ENCODE assay signal across 9 mouse cellular contexts in the genomic region with DNA sequence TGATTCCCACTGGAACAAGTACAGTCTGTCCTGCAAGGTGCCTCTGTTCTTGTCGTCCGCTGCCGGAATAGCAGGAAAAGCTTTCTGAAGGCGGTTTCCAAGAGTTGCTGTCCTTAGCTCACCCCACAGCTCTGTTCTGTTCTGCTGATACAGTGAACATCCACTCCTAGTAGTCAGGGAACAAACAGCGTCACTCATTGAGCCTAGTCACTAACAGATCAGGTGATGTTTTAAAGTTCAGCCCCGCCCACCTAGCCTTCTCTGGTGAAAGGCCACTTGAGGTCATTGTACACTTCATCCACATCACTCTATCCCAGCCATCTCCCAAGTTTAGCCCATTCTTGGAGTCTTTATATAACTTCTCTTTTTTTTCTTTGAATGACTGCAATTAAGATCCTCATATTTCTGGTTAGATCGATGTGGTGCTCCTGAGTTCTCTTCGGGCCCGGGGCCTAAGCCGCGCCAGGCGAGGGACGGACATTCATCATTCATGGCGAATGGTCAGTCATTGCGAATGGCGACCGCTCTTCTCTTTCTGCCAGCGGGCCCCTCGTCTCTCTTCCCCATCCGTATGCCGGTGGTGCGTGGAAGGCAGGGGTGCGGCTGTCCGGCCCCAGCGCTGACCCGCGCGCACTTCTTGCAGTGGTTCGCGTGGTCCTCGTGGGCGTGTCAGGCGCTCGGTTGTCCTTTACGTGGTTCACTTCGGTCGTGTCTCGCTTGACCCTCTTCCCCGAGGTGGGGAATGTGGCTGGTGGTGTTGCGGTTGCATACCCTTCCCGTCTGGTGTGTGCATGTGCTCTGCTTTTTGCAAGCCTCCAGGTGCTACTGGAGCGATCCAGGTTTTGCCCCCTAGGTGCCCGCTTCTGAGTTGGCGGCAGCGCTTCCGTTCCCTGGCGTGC. TPM values are rescaled to one million over a fixed set of nuclear protein-coding genes. Genes with fewer than 3 reads are reported as not detected.
DNase-seq lines count a peak whose midpoint lies in the region; ATAC-seq and TF ChIP-seq lines count a peak whose summit lies in the region.
"Had no signal": no experiment of that assay in that cellular context is flagged by ENCODE, and none has a peak within 500 bp of the region (broad histone marks: within the 10 kb centered on the region; RNA-seq: fewer than 3 reads in every experiment).

No protein-coding gene starts in this region.

- DNase-seq in liver, adult 2 months (ENCODE audit: extremely low read depth, low read depth, low spot score): peak; percentile 88
- no peak for DNase-seq in liver
- no peak for DNase-seq in forebrain, postnatal 0 days
- peak; percentile 9 for DNase-seq in heart, postnatal 25 days (ENCODE audit: low spot score)
- peak in 1 of 2 experiments; percentile 27 for DNase-seq in layer of hippocampus, adult 2 months (ENCODE audit: low spot score in 2 of 2)
- no peak for DNase-seq in lung, adult 2 months
- DNase-seq in right cerebral cortex, adult 2 months (ENCODE audit: low spot score in 2 of 2): peak; percentile 53 to 63
- no peak for DNase-seq in c-Kit-positive CD71-positive TER-119-positive erythroid progenitor cells, embryonic 14.5 days (ENCODE audit: low spot score)

- H3K4me2 ChIP-seq in forebrain, postnatal 0 days (ENCODE audit: low read depth): peak overlapping the region; percentile 90

- H3K9me3 ChIP-seq in forebrain, postnatal 0 days (ENCODE audit: low read length): no peaks in the 10 kb centered on the region

- no peaks in the 10 kb centered on the region for H3K27me3 ChIP-seq in liver, adult 2 months (ENCODE audit: control insufficient read depth, insufficient read depth, low read length)
- H3K27me3 ChIP-seq in forebrain, postnatal 0 days (ENCODE audit: insufficient read depth, low read length): no peaks in the 10 kb centered on the region

- peak; percentile 71 for ATAC-seq in forebrain, postnatal 0 days

- no peaks in the 10 kb centered on the region; the same call in 1 of the 2 replicates for H3K4me1 ChIP-seq in liver, adult 2 months (ENCODE audit: control insufficient read depth, insufficient read depth, low read length)
- H3K4me1 ChIP-seq in forebrain, postnatal 0 days (ENCODE audit: insufficient read depth): no peaks in the 10 kb centered on the region; the same call in 1 of the 2 replicates
- 0 out of 2 replicates have a peak, but pooled peaks cover 2% of the 10 kb centered on the region for H3K4me1 ChIP-seq in lung, adult 2 months (ENCODE audit: control insufficient read depth, insufficient read depth, low read length)

- WGBS in liver, adult 2 months: 11% methylated on average over 47 of the region's 47 CpGs
- WGBS in forebrain, postnatal 0 days: 17% methylated on average over 46 of the region's 47 CpGs
- WGBS in lung, adult 2 months: 13% methylated on average over 47 of the region's 47 CpGs

- no peaks in the 10 kb centered on the region for H3K79me2 ChIP-seq in liver, adult 2 months (ENCODE audit: control insufficient read depth, insufficient read depth, low read length)

- H3K4me3 ChIP-seq in liver, adult 2 months (ENCODE audit: insufficient read depth, low read depth, low read length): peak overlapping the region; percentile 66
- H3K4me3 ChIP-seq in forebrain, postnatal 0 days (ENCODE audit: low read depth, low read length): peak overlapping the region; percentile 47
- H3K4me3 ChIP-seq in layer of hippocampus, adult 2 months: peak overlapping the region; percentile 57
- peak overlapping the region; percentile 38 for H3K4me3 ChIP-seq in lung, adult 2 months (replicated peaks; ENCODE audit: extremely low read depth, low read depth, low read length)
- H3K4me3 ChIP-seq: myocyte had no signal

- intact Hi-C loops in heart, postnatal 25 days (cut with DNase I): no loop called here

- no peak overlapping the region for H3K27ac ChIP-seq in liver, adult 2 months (replicated peaks; ENCODE audit: insufficient read depth, low read depth, low read length)
- no peak overlapping the region for H3K27ac ChIP-seq in forebrain, postnatal 0 days (ENCODE audit: low read depth, low read length)
- no peak overlapping the region for H3K27ac ChIP-seq in layer of hippocampus, adult 2 months

- TF ChIP-seq POLR2A in liver, adult 2 months (IDR thresholded peaks at IDR 0.05; ENCODE audit: extremely low read depth, insufficient read depth, low read length): no peak
- no peak for TF ChIP-seq POLR2A in lung, adult 2 months (IDR thresholded peaks at IDR 0.05; ENCODE audit: borderline replicate concordance, extremely low read depth, low read depth, low read length)

- peak overlapping the region; percentile 7 for H3K9ac ChIP-seq in liver, adult 2 months (ENCODE audit: low read depth, low read length)
- H3K9ac ChIP-seq in forebrain, postnatal 0 days: peak overlapping the region; percentile 41

- no peaks in the 10 kb centered on the region for H3K36me3 ChIP-seq in liver, adult 2 months (ENCODE audit: control insufficient read depth, insufficient read depth, low read length)
- no peaks in the 10 kb centered on the region for H3K36me3 ChIP-seq in forebrain, postnatal 0 days (ENCODE audit: insufficient read depth)

- no peak for TF ChIP-seq CTCF in liver, adult 2 months (IDR thresholded peaks at IDR 0.05; ENCODE audit: low read depth, low read length)
- no peak for TF ChIP-seq CTCF in forebrain, postnatal 0 days (IDR thresholded peaks at IDR 0.05; ENCODE audit: low read depth)
- TF ChIP-seq CTCF in layer of hippocampus, adult 2 months (conservative IDR thresholded peaks at IDR 0.05): no peak
- no peak for TF ChIP-seq CTCF in lung, adult 2 months (IDR thresholded peaks at IDR 0.05; ENCODE audit: insufficient read depth, low read length)

RNA-seq across cellular contexts. Expression of gene Mettl21e, which starts 20.2 kb away (rescaled TPM):
- not detected in 2 replicates for total RNA-seq in liver, adult 2 months (2014; rRNA removed)
- polyA plus RNA-seq in liver, adult 2 months (2012; rRNA removed): not detected in 2 replicates
- not detected in 2 replicates for total RNA-seq in forebrain, postnatal 0 days (2014; rRNA removed)
- polyA plus RNA-seq in forebrain, postnatal 0 days (2015; fragmentation: Nextera tagmentation; extraction: Ambion mirVana): not detected in 2 replicates
- under 1 TPM in 1 of 2 experiments, not detected in 1; 0.08 TPM for total RNA-seq in heart, postnatal 25 days (2021)
- not detected for total RNA-seq in layer of hippocampus, adult 2 months (2021)
- polyA plus RNA-seq in lung, adult 2 months (2012; rRNA removed): 0.34 TPM in 2 replicates
- polyA plus RNA-seq: myocyte had no signal

RNA-seq across cellular contexts. Expression of gene Ercc5, which starts 51.0 kb away (rescaled TPM):
- total RNA-seq in liver, adult 2 months (2014; rRNA removed): 14.3 and 14.9 TPM in 2 replicates
- polyA plus RNA-seq in liver, adult 2 months (2012; rRNA removed): 2.4 and 3.1 TPM in 2 replicates
- 25.2 and 28.0 TPM in 2 replicates for total RNA-seq in forebrain, postnatal 0 days (2014; rRNA removed)
- polyA plus RNA-seq in forebrain, postnatal 0 days (2015; fragmentation: Nextera tagmentation; extraction: Ambion mirVana): 19.1 and 20.2 TPM in 2 replicates
- total RNA-seq in heart, postnatal 25 days (2021): 10 to 100 TPM; 16.0 to 19.4 TPM
- total RNA-seq in layer of hippocampus, adult 2 months (2021): 10 to 100 TPM; 19.7 to 22.1 TPM
- polyA plus RNA-seq in lung, adult 2 months (2012; rRNA removed): 4.7 and 5.5 TPM in 2 replicates

Comparison
In these comparisons a context has a peak if more than half of its experiments do, and no peak if none do; other contexts are left out.
1. DNase-seq: peak in liver, adult 2 months (single experiment), heart, postnatal 25 days (single experiment) and right cerebral cortex, adult 2 months (2 of 2); none in liver (single experiment), forebrain, postnatal 0 days (single experiment), lung, adult 2 months (single experiment) and c-Kit-positive CD71-positive TER-119-positive erythroid progenitor cells, embryonic 14.5 days (single experiment).
2. Peak in every context shown above with its lines, with median percentiles within 50 percentile points of each other: H3K4me3 ChIP-seq.